16 mouse cellular contexts compared by ENCODE assay signal in the genomic region with DNA sequence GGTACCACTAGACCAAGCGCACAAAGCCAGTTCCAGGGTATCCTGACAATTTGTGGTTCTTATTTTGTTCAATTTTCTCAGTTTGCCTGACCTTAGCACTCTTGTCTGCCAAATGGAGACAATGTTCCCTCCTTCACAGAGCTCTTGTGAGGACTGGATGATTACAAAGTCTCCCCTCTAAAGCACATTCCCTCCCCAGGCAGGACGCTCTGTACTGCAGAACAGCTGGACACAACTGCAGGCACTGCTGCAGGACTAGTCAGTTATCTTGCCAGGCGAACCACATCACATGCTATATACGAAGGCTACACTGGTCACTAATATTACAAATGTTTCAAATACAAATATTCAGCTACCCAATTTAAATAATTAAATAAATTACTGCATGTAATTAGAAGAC. TPM values are rescaled to one million over a fixed set of nuclear protein-coding genes. Genes with fewer than 3 reads are reported as not detected.
DNase-seq lines count a peak whose midpoint lies in the region.
"Had no signal": no experiment of that assay in that cellular context is flagged by ENCODE, and none has a peak within 500 bp of the region (broad histone marks: within the 10 kb centered on the region; RNA-seq: fewer than 3 reads in every experiment).

No protein-coding gene starts in this region.

- peak; percentile 93 for DNase-seq in heart, adult 11 months
- DNase-seq in heart, postnatal 4 days: no peak
- peak; percentile 15 for DNase-seq in heart, adult 8-10 months (ENCODE audit: low spot score)
- DNase-seq in heart, postnatal 14 days: no peak
- DNase-seq in testis, postnatal 14 days (ENCODE audit: low spot score): peak; percentile 35
- DNase-seq in testis, postnatal 10 days (ENCODE audit: low spot score): no peak
- DNase-seq: adrenal gland, adult 2 months; adrenal gland, adult 8-10 months; adrenal gland, postnatal 10 days; adrenal gland, postnatal 14 days; adrenal gland, postnatal 25 days; adrenal gland, postnatal 36 days; B cell, adult 2 months; cerebellum, adult 11 months; cerebellum, adult 11-12 months; cerebellum, adult 18-20 months had no signal

- intact Hi-C loops in heart, postnatal 14 days (cut with DNase I): no loop called here

RNA-seq across cellular contexts. Expression of gene Spdl1, which starts 8.7 kb away (rescaled TPM):
- total RNA-seq in heart, postnatal 4 days (2021): 10 to 100 TPM; 10.7 to 13.0 TPM
- under 1 TPM in 3 of 4 experiments, not detected in 1; 0.12 to 0.26 (median 0.22) TPM for total RNA-seq in heart, adult 8-10 months (2022)
- total RNA-seq in heart, postnatal 14 days (2021): 1 to 10 TPM; 1.1 to 1.7 TPM

RNA-seq across cellular contexts. Expression of gene Dock2, which starts 41.1 kb away (rescaled TPM):
- total RNA-seq in heart, postnatal 4 days (2021): 1 to 10 TPM; 1.4 to 1.7 TPM
- total RNA-seq in heart, adult 8-10 months (2022): 1 to 10 TPM; 1.3 to 5.2 (median 1.8) TPM
- 1 to 10 TPM; 3.0 to 5.8 TPM for total RNA-seq in heart, postnatal 14 days (2021)

Comparison
In these comparisons a context has a peak if more than half of its experiments do, and no peak if none do; other contexts are left out.
1. DNase-seq: peak in heart, adult 11 months (single experiment), heart, adult 8-10 months (single experiment) and testis, postnatal 14 days (single experiment); none in heart, postnatal 4 days (single experiment), heart, postnatal 14 days (0 of 2) and testis, postnatal 10 days (single experiment).
2. RNA of gene Spdl1, which starts 8.7 kb away (total RNA-seq): 10.7 to 13.0 TPM in heart, postnatal 4 days; 1.1 to 1.7 TPM in heart, postnatal 14 days and 0.12 to 0.26 TPM in heart, adult 8-10 months; every median in the first group is over 4 times any median in the second.